Mouse (Mus musculus) hindbrain, embryonic 14.5 days (tissue): ENCODE measurements at regions not wholly inside any gene's neighbourhood (a gene's known extent, or its start where the extent isn't known, plus 50 kb on each side); places are given as distances from the start of the nearest gene placed in this dataset.
A peak's percentile ranks its signal among the peaks of the same experiment; 100 is the strongest.
"Not testable (repeated sequence)": the region's sequence is repeated elsewhere in the genome, so short reads cannot be mapped to it uniquely, and the experiment has no call there.

Source experiments
- ATAC-seq: fragments of 200-750 bp; cut with Nextera tagmentation; 2 replicates; pipeline ENCODE4 v1.8.0; 2017; ENCODE audit warnings: moderate number of reproducible peaks, mild to moderate bottlenecking, moderate TSS enrichment, moderate library complexity; ENCODE audit not compliant: low FRiP score
- DNase-seq: peaks from one replicate; pipeline ENCODE4 v3.0.0-alpha.2; 2015; ENCODE audit warnings: low spot score
- H3K27ac ChIP-seq: fragments of 300-500 bp; sonication (generic); 2 replicates; pipeline ENCODE4 v1.5.1; 2014; ENCODE audit warnings: mild to moderate bottlenecking, moderate library complexity
- H3K27me3 ChIP-seq: fragments of 300-500 bp; sonication (generic); 2 replicates; pipeline ENCODE4 v1.6.1; 2014; ENCODE audit warnings: mild to moderate bottlenecking, low read length, mixed read lengths; ENCODE audit not compliant: control insufficient read depth, insufficient read depth
- H3K36me3 ChIP-seq: fragments of 300-500 bp; sonication (generic); replicated peaks from 2 replicates; pipeline ENCODE4 v1.6.1; 2014; ENCODE audit not compliant: control insufficient read depth, insufficient read depth
- H3K4me1 ChIP-seq: fragments of 300-500 bp; sonication (generic); replicated peaks from 2 replicates; pipeline ENCODE4 v1.6.1; 2014; ENCODE audit warnings: antibody characterized with exemption, low read length, mixed read lengths; ENCODE audit not compliant: control insufficient read depth, insufficient read depth
- H3K4me2 ChIP-seq: fragments of 300-500 bp; sonication (generic); replicated peaks from 2 replicates; pipeline ENCODE4 v1.6.1; 2014; ENCODE audit warnings: mild to moderate bottlenecking, moderate library complexity
- H3K4me3 ChIP-seq: fragments of 300-500 bp; sonication (generic); replicated peaks from 2 replicates; pipeline ENCODE4 v1.5.1; 2014; ENCODE audit warnings: mild to moderate bottlenecking, low read length
- H3K9ac ChIP-seq: fragments of 300-500 bp; sonication (generic); 2 replicates; pipeline ENCODE4 v1.6.1; 2014
- H3K9me3 ChIP-seq: fragments of 300-500 bp; sonication (generic); 2 replicates; pipeline ENCODE4 v1.6.1; 2016; ENCODE audit warnings: low read length; ENCODE audit not compliant: control insufficient read depth
- WGBS: fragments of 180-500 bp; shearing (Covaris S2); extraction: QIAGEN DNeasy Blood & Tissue Kit; methylation state at CpG from one replicate; pipeline ENCODE4 v1.1.7; 2014; 5-methylcytosine and 5-hydroxymethylcytosine counted together

DNA sequence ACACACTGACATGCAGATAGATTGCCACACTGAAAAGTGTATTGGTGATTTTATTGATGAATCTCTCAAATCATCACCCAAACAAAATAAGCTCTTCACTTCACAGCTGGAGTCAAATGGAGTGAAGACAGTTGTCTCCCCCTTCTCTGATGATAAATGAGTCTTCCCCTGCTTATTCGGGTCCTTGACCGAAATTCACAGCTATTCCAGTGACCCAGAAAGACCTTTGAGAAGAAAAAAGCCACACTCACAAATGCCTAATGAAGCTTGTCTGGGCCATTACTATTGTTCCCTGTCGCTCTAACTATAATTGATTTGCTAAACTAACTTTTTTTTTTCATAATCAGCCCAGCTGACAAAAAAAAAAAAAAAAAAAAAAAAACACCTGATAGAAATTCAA is 154.8 kb downstream of the Mat2b start:
- Histone ChIP-seq H3K27ac (no peak overlapping the region), H3K36me3 (no peaks in the 10 kb centered on the region), H3K9me3 (no peaks in the 10 kb centered on the region), H3K4me1 (no peaks in the 10 kb centered on the region), H3K4me2 (no peak overlapping the region), H3K27me3 (no peaks in the 10 kb centered on the region), H3K4me3 (no peak overlapping the region), H3K9ac (no peak overlapping the region)
- DNase-seq (no peak), ATAC-seq (no peak)
- whole genome bisulfite sequencing, result 9% methylated on average over 3 of the region's 3 CpGs

DNA sequence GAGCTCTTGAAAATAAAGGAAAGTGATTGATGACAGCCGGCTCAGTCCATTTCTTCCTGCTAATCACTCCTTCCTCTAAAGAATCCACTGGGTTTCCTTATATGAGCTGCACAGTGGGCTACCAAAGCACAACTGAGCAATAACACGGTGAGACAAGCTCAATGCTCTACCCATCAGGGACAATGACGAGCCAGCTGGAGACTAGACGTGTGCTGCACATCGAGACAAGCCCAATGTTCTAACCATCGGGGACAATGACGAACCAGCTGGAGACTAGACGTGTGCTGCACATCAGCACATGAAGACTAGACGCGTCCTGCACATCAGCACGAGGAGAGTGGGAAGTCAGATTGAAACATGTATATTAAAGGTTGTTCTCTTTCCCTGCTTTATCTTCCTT is 155.2 kb downstream of the Mat2b start:
- H3K4me2 ChIP-seq, result peak overlapping the region; percentile 20; the same call in 1 of the 2 replicates
- H3K4me1 ChIP-seq, result no peaks in the 10 kb centered on the region
- DNase-seq (no peak), ATAC-seq (peak; percentile 59; the same call in 1 of the 2 replicates)
- H3K36me3 ChIP-seq, result no peaks in the 10 kb centered on the region
- no peak overlapping the region for H3K9ac ChIP-seq
- no peaks in the 10 kb centered on the region for H3K9me3 ChIP-seq
- no peak overlapping the region for H3K27ac ChIP-seq
- H3K27me3 ChIP-seq, result no peaks in the 10 kb centered on the region
- 15% methylated on average over 11 of the region's 11 CpGs for WGBS
- no peak overlapping the region for H3K4me3 ChIP-seq

DNA sequence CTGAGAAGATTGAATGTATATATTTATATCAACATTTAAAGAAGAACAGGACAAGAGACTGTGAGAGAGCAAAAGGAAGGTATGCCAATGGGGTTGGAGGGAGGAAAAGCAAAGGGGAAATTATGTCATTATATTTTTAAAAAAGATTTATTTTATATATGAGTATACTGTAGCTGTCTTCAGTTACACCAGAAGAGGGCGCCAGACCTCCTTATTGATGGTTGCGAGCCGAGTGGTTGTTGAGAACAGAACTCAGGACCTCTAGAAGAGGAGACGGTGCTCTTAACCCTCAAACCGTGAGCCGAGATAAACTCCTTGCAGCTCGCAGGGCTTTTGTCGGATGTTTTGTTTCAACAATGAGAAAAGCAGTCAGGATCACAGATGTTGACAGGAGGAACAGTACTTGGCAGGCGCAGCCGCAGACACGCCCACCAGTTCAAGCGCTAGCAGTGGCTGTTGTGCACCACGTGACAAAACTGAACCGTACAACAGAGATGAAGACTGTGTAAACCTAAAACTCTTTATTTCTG is 158.7 kb downstream of the Mat2b start:
- ATAC-seq, result no peak
- Histone ChIP-seq H3K4me3 (no peak overlapping the region), H3K4me1 (no peaks in the 10 kb centered on the region), H3K4me2 (no peak overlapping the region), H3K27me3 (no peaks in the 10 kb centered on the region), H3K36me3 (no peaks in the 10 kb centered on the region), H3K9me3 (no peaks in the 10 kb centered on the region), H3K27ac (no peak overlapping the region), H3K9ac (no peak overlapping the region)
- no peak for DNase-seq
- WGBS, result 86% methylated on average over 14 of the region's 14 CpGs

DNA sequence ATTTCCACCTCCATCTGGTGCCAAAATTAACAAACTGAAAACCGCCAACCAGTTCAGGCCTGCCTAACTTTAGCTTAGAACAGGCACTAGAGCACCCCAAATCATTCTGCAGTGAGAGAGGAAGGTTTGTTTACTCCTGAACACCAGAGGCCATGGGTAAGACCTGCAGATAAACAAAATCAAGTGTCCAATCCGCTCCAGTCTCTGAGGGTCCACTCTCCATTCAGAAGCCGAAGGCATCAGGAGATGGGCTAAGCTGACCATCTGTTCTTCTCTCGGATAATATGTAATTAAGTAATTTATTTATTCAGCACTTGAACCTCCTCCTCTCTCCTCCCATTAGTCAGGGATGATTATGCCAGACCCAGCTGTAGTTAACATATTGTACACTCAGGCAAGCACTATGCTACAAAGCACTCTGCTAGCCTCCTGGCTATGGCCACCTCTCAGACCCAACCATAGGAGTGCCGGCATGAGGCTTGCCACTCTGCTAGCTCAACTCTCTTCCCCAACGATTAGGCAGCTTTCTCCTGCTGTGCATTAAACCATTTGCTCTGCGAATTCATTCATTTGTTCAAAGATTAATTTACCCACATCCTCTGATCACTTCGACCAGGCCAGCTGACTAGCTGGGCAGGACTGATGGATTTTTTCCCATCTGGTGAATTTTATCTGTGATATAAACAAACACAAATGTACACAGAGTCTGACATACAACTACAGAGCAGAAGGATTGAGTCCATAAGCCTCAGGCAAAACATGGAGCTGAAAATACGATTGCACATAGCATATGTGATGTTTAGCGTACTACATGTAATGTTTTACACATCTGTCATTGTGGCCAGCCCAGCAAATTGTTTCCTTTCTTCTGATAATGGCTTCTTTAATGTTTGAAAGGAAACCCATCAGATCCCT is 184.4 kb downstream of the Mat2b start:
- Histone ChIP-seq H3K9me3 (no peaks in the 10 kb centered on the region), H3K4me1 (no peaks in the 10 kb centered on the region), H3K9ac (no peak overlapping the region), H3K4me3 (no peak overlapping the region), H3K27me3 (no peaks in the 10 kb centered on the region), H3K36me3 (no peaks in the 10 kb centered on the region), H3K27ac (0 out of 2 replicates have a peak overlapping the region, but pooled peaks have one; percentile 54), H3K4me2 (no peak overlapping the region)
- DNase-seq (no peak), ATAC-seq (peak; percentile 89)
- 38% methylated on average over 10 of the region's 10 CpGs for WGBS

DNA sequence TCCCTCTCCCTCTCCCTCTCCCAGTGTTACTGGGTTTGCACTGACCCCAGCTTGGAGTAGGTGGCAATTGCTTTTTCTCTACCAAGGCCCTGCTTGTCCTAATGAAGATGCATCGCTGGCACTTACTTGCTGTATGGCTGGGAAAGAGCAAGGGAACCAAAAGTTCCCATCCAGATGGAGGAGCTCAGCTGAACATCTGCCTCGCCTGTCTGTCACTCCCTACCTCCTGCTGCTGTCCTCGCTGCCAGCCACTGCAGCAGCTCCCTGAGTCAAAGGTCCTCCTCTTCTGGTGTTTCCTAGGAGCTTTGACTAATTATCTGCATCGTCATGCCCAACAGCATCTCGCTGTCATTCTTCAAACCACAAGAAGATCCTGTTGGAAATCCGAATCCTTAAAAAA is 203.4 kb downstream of the Mat2b start:
- 27% methylated on average over 6 of the region's 6 CpGs for WGBS
- DNase-seq, result peak; percentile 36

DNA sequence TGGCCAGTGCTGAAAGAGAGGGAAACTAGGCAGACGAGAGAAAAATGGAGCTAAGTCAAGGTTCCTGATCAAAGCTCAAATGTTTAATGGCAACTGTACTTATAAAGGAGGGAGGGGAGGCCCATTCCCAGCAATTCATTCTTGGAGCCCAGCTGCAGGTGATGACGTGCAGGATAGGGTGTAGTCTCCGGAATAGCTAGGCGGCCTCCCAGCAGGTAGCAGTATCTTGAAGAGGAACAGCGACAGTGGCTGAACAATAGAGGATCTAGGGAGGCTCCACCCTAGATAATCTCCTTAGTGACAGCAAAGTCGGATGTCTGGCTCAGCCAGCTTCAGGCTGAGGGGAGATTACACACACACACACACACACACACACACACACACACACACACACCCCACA is 216.8 kb downstream of the Mat2b start:
- H3K27me3 ChIP-seq, H3K36me3 ChIP-seq, DNase-seq, H3K9ac ChIP-seq, H3K27ac ChIP-seq, ATAC-seq, H3K9me3 ChIP-seq, H3K4me1 ChIP-seq, H3K4me3 ChIP-seq, H3K4me2 ChIP-seq: not testable (repeated sequence)
- WGBS, result 19% methylated on average over 6 of the region's 6 CpGs

More for the DNA sequence above, 203.4 kb downstream of the Mat2b start:
- Histone ChIP-seq H3K27me3 (no peaks in the 10 kb centered on the region), H3K4me1 (no peaks in the 10 kb centered on the region), H3K27ac (no peak overlapping the region), H3K9me3 (no peaks in the 10 kb centered on the region), H3K9ac (no peak overlapping the region), H3K4me2 (no peak overlapping the region), H3K4me3 (no peak overlapping the region), H3K36me3 (no peaks in the 10 kb centered on the region)
- no peak for ATAC-seq

DNA sequence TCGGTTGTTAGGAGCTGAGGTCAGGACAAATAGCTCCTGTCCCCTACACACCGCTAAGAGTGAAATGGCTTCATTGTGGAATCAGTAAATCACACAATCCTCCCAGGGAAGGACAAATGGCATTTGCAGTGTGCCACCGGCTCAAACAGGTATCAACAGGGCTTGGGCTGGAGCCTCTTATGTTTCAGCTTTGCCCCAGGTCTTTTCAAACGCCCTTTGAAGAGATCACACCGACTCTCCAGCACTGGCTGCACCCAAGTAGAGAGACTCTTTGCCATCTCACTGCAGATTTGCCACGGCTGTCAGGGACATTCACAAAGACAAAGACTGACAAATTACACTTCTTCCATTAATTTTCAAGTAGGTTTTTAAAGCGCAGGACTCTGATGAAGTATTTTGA is 217.7 kb downstream of the Mat2b start:
- no peak for ATAC-seq
- no peaks in the 10 kb centered on the region for H3K36me3 ChIP-seq
- no peak overlapping the region for H3K4me3 ChIP-seq
- H3K4me1 ChIP-seq, result no peaks in the 10 kb centered on the region
- H3K9me3 ChIP-seq, result no peaks in the 10 kb centered on the region
- H3K27me3 ChIP-seq, result no peaks in the 10 kb centered on the region
- no peak overlapping the region for H3K27ac ChIP-seq
- 23% methylated on average over 7 of the region's 7 CpGs for WGBS
- H3K9ac ChIP-seq, result no peak overlapping the region
- DNase-seq, result no peak
- H3K4me2 ChIP-seq, result no peak overlapping the region

DNA sequence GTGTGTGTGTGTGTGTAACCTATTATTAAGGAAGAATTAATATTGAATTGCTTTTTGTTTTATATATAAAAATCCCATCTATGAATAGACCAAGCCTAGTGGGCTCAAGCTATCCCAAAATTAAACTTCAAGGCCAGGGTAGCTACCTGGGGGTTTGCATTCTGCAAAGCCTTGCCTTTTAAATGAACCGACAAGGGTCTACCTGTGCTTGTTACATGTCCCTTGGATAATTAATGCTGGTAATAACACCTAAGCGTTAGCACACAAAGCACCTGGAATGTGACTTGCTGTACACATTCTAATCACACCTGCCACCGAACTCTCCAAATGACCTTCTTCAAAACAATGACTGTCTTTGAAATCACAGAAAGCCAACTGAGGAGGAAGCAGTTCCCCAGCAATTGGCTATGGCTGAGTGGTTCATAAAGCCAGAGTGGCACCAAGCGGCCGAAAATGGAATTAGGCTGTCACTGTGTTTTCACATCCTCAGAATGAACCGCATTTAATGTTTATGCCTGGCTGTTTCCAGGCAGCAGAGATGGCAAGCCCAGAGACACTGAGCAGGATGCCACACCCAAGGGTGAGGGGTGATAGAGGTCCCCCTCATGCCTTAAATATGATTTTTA is 225.8 kb downstream of the Mat2b start:
- no peaks in the 10 kb centered on the region for H3K27me3 ChIP-seq
- H3K4me2 ChIP-seq, result no peak overlapping the region
- H3K36me3 ChIP-seq, result no peaks in the 10 kb centered on the region
- H3K9ac ChIP-seq, result no peak overlapping the region
- DNase-seq (peak; percentile 86), ATAC-seq (peak; percentile 86; the same call in 1 of the 2 replicates)
- peak overlapping the region; percentile 62 for H3K27ac ChIP-seq
- H3K4me1 ChIP-seq, result no peaks in the 10 kb centered on the region; the same call in none of the 2 replicates
- H3K9me3 ChIP-seq, result no peaks in the 10 kb centered on the region
- H3K4me3 ChIP-seq, result no peak overlapping the region
- 9% methylated on average over 6 of the region's 6 CpGs for WGBS

DNA sequence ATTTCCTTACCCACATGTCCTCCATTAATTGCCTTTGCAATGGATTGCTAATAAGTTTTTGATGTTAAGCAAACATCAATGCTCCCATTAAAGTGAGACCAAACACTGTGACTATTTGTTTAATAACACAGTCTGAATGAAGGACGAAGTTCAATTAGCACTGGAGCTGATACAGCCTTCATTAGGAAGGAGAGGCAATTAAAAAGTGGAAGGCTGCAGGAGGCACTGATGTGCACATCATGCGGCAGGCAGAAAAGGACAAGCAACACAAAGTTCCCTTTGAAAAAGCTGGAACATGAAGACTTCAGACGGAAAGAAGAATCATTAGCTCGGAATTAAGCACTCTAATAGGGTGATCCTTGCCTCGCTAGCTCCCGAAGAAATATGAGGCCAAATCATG is 238.4 kb downstream of the Mat2b start:
- no peaks in the 10 kb centered on the region for H3K27me3 ChIP-seq
- H3K4me2 ChIP-seq, result no peak overlapping the region
- no peak overlapping the region for H3K4me3 ChIP-seq
- no peaks in the 10 kb centered on the region for H3K9me3 ChIP-seq
- no peak overlapping the region for H3K9ac ChIP-seq
- no peaks in the 10 kb centered on the region for H3K36me3 ChIP-seq
- no peaks in the 10 kb centered on the region for H3K4me1 ChIP-seq
- no peak overlapping the region for H3K27ac ChIP-seq
- DNase-seq (no peak), ATAC-seq (no peak)
- WGBS, result 66% methylated on average over 6 of the region's 6 CpGs
